Mouse (Mus musculus) neural tube, postnatal 0 days (tissue): ENCODE results near the gene Slc35f2. TPM values are rescaled to one million over a fixed set of nuclear protein-coding genes. Genes with fewer than 3 reads are reported as not detected.

Experiments used
- polyA plus RNA-seq: library from polyadenylated mRNA; unstranded; fragments of >200 nt; fragmentation: Nextera tagmentation; extraction: Ambion mirVana; gene quantifications from 2 replicates; pipeline ENCODE4 v1.2.1, GENCODE M21; 2015

Gene Slc35f2
- polyA plus RNA-seq, result 22.8 and 26.8 TPM in 2 replicates

DNA sequence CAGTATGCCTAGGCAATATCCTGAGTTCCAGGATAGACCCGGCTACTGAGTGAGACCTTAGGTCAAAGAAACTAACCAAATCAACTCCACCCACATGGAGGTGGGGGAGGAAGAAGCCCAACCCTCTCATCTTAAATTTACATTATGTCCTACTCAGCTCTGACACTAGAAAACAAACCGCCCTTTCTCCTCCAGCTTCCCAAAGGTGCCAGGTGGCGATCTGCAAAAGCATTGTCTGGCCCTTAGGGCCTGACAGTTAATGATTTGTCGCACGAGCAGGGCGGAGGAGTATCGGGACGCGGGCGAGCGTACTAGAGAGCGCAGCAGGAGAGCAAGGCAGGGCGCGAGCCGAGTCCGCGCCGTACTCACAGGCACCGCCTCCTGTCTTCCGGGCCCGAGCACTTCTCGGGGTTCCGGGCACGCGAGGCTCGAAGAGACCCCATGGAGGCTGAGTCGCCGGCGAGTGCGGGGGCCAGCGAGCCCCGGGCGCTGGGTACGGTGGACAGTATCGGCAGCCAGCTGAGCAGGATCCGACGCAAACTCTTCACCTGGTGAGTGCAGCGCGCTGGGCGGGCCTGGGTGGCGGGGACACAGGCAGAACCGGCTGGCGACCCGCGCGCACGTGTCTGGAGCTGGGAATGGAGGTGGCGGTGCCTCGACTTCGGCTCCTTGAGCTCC is at the start of gene Slc35f2:
Gene Slc35f2, plus strand, starts transcription at position 195 of the 678 bp plus-strand sequence.

DNA sequence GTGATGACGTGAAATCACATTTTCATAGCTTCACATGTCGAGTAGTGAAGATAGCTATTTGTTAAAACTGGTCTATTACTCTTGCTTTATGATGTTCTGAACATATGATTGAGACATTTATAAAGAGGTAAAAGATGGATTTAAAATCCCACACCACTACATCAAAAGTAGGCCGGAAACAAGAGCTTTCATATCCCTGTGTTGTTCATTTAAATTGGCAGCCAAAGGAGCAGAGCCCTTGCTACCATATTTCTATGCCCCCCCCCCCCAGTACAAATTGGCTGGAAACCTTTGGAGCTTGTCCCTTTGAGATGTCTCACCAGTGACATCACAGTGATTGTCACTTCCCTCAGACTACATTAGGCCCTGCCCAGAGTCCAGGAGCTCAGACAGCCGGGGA is 78.5 kb downstream of the Slc35f2 start, which contains the start of gene Sln:
Gene Sln, plus strand, starts transcription at position 301 of the 400 bp plus-strand sequence.

Other genes starting within 250 kb of the Slc35f2 start
- 4.6 and 5.5 TPM in 2 replicates for gene Atm, start 234.8 kb upstream of the Slc35f2 start, polyA plus RNA-seq
- 6.6 and 7.1 TPM in 2 replicates for gene Npat, start 234.5 kb upstream of the Slc35f2 start, polyA plus RNA-seq
- 192 and 199 TPM in 2 replicates for gene Acat1, start 161.2 kb upstream of the Slc35f2 start, polyA plus RNA-seq
- gene Cul5, start 101.5 kb upstream of the Slc35f2 start, polyA plus RNA-seq, result 47.1 and 51.8 TPM in 2 replicates
- gene Rab39, start 65.3 kb upstream of the Slc35f2 start, polyA plus RNA-seq, result 4.2 and 4.4 TPM in 2 replicates
- 0.92 and 1.0 TPM in 2 replicates for gene Sln, start 78.6 kb downstream of the Slc35f2 start, polyA plus RNA-seq
- 35.9 and 36.1 TPM in 2 replicates for gene Elmod1, start 203.8 kb downstream of the Slc35f2 start, polyA plus RNA-seq